Mouse (Mus musculus) intestine, postnatal 0 days (tissue): Measurements from ENCODE around the gene Ssna1. TPM values are rescaled to one million over a fixed set of nuclear protein-coding genes. Genes with fewer than 3 reads are reported as not detected.
"Not testable (repeated sequence)": the region's sequence is repeated elsewhere in the genome, so short reads cannot be mapped to it uniquely, and the experiment has no call there.

Experiments used
- ATAC-seq: fragments of 200-750 bp; cut with Nextera tagmentation; 2 replicates; pipeline ENCODE4 v1.8.0; 2017; ENCODE audit warnings: mild to moderate bottlenecking, moderate TSS enrichment, moderate library complexity
- H3K27ac ChIP-seq: fragments of 300-500 bp; sonication (generic); 2 replicates; pipeline ENCODE4 v1.5.1; 2014; ENCODE audit warnings: mild to moderate bottlenecking, low read depth, low read length, moderate library complexity
- H3K27me3 ChIP-seq: fragments of 300-500 bp; sonication (generic); replicated peaks from 2 replicates; pipeline ENCODE4 v1.6.1; 2014; ENCODE audit warnings: low read length, mixed read lengths; ENCODE audit not compliant: control insufficient read depth, insufficient read depth
- H3K36me3 ChIP-seq: fragments of 300-500 bp; sonication (generic); 2 replicates; pipeline ENCODE4 v1.6.1; 2014; ENCODE audit warnings: mild to moderate bottlenecking, moderate library complexity; ENCODE audit not compliant: control insufficient read depth, insufficient read depth
- H3K4me1 ChIP-seq: fragments of 300-500 bp; sonication (generic); replicated peaks from 2 replicates; pipeline ENCODE4 v1.6.1; 2014; ENCODE audit warnings: antibody characterized with exemption, low read length, mixed read lengths; ENCODE audit not compliant: control insufficient read depth, insufficient read depth
- H3K4me2 ChIP-seq: fragments of 300-500 bp; sonication (generic); replicated peaks from 2 replicates; pipeline ENCODE4 v1.6.1; 2014; ENCODE audit warnings: low read depth, mild to moderate bottlenecking, moderate library complexity
- H3K4me3 ChIP-seq: fragments of 300-500 bp; sonication (generic); 2 replicates; pipeline ENCODE4 v1.5.1; 2014; ENCODE audit warnings: low read depth, low read length
- H3K9ac ChIP-seq: fragments of 300-500 bp; sonication (generic); 2 replicates; pipeline ENCODE4 v1.6.1; 2014; ENCODE audit warnings: mild to moderate bottlenecking, low read depth, low read length
- H3K9me3 ChIP-seq: fragments of 300-500 bp; sonication (generic); 2 replicates; pipeline ENCODE4 v1.6.1; 2016; ENCODE audit warnings: mixed run types; ENCODE audit not compliant: control insufficient read depth
- CTCF ChIP-seq: sonication (generic); IDR thresholded peaks from 2 replicates; pipeline ENCODE4 v1.5.1; 2016; ENCODE audit warnings: low read depth, mild to moderate bottlenecking, control low read depth, antibody characterized with exemption, moderate library complexity
- WGBS: fragments of 180-500 bp; shearing (Covaris S2); extraction: QIAGEN DNeasy Blood & Tissue Kit; methylation state at CpG from one replicate; pipeline ENCODE4 v1.1.7; 2014; 5-methylcytosine and 5-hydroxymethylcytosine counted together
- polyA plus RNA-seq: library from polyadenylated mRNA; unstranded; fragments of >200 nt; fragmentation: Nextera tagmentation; extraction: Ambion mirVana; gene quantifications from 2 replicates; pipeline ENCODE4 v1.2.1, GENCODE M21; 2015

Ssna1 gene
- polyA plus RNA-seq, 1 experiment from 2014 or later, result 108 TPM

DNA sequence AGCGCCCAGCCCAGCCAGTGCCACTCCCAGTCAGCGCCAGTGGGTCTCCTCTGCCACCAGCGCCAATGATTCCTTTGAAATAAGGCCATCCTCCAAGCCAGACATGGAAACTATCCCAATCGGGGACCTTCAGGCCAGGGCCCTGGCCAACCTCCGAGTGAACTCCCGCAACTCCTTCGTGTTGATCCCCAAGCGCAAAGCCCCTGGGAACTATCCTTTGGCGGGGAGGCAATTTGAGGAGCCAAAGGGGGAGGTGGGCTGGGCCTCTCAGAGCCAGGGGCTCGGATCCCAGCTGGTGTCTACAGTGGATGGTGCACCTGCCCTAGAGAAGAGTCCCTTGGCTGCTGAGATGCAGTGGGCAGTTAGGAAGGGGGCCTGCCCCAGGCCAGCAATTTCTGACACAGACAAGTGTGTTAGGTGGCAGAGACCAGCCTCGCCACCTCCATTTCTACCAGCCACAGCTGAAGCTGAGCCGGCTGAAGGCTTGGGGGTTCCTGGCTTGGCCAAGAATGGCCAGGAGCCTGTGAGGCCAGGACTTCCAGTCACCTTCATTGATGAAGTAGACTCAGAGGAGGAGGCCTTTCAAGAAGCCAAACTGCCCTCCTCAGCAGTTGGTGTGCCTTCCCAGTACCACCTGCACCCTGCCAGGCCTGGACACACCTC is 8.5 kb downstream of the Ssna1 start:
- Histone ChIP-seq H3K9ac (peak overlapping the region; percentile 78), H3K9me3 (no peaks in the 10 kb centered on the region), H3K4me3 (peak overlapping the region; percentile 92), H3K36me3 (peaks cover 8% of the 10 kb centered on the region), H3K4me2 (peak overlapping the region; percentile 94), H3K27me3 (no peaks in the 10 kb centered on the region), H3K27ac (peak overlapping the region; percentile 93), H3K4me1 (no peaks in the 10 kb centered on the region)
- no peak for TF ChIP-seq CTCF
- WGBS, result 21% methylated on average over 12 of the region's 12 CpGs
- ATAC-seq, result no peak

DNA sequence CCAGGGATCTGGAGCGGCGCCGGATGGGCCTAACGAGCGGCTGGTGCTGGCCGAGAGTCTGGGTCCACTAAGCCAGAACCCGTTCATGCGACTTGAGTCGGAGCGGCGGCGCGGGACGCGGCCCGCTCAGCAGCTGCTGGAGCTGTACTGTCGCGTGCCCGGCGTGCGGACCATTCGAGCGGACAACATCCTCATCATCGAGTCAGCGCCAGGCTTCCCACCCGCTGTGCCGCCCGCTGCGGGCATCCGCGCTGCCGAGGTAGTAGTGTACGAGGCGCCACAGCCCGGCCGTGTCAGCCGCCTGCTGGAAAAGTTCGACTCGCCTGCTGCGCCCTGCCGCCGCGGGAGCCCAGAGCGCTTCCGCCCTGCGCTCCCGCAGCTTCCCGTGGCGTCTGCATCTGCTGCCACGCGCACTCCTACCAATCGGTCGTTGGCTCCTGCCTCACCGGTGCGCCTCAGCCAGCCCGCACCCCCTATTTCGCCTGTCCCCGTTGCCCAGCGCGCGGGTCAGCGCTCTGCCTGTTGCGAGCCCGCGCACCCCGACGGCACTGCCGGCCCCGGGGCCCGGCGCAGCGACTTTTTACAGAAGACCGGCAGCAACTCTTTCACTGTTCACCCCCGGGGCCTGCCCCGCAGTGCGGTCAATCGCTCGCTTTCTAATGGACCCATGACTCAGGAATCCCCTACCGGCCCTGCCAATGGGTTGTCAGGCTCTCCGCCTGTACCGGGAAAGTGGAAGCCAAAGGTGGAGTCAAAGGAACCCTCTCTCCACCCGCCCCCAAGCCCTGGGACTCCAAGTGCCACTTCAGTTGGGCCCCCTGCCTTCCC is 9.2 kb downstream of the Ssna1 start:
- no peak for ATAC-seq
- H3K27ac ChIP-seq, result peak overlapping the region; percentile 93
- peak; percentile 20; the same call in 1 of the 2 replicates for TF ChIP-seq CTCF

DNA sequence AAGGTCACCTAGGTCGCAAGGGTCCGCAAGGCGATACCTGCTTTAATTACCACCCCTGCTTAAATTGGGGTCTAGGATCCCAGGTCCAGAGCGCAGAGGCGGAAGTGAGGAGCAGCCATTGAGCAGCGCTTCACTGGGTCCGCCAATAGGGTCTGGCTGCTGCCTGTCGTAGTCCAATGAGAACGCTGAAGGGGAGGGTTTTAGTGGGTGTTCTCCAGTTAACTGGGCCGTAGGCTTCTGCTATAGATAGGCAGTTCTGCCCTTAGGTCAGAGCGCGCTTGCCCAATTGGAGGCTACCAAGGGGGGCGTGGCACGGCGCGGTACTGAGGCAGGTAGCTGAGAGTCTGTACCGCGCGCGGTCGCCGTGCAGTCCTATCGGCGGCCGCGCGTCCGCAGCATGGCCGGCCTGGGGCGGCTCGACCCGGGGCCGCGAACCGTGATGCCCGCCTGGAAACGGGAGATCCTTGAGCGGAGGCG is 9.9 kb downstream of the Ssna1 start, which contains the start of gene Tprn:
Gene Tprn (plus strand): TSS at position 328 of the 477 bp plus-strand sequence.
- no peaks in the 10 kb centered on the region for H3K4me1 ChIP-seq
- H3K9me3 ChIP-seq, result no peaks in the 10 kb centered on the region
- ATAC-seq, result peak; percentile 80
- 0% methylated on average over 39 of the region's 39 CpGs for WGBS
- H3K27ac ChIP-seq, result peak within 1 kb of the TSS; percentile 93
- peak within 1 kb of the TSS; percentile 94 for H3K4me2 ChIP-seq
- peak within 1 kb of the TSS; percentile 92 for H3K4me3 ChIP-seq
- no peak for TF ChIP-seq CTCF
- no peaks in the 10 kb centered on the region for H3K27me3 ChIP-seq
- no peaks in the 10 kb centered on the region for H3K36me3 ChIP-seq
- peak within 1 kb of the TSS; percentile 78 for H3K9ac ChIP-seq

More for the DNA sequence above, 9.2 kb downstream of the Ssna1 start:
- H3K4me2 ChIP-seq, result peak overlapping the region; percentile 94
- peak overlapping the region; percentile 78 for H3K9ac ChIP-seq
- H3K4me3 ChIP-seq, result peak overlapping the region; percentile 92
- H3K27me3 ChIP-seq, result no peaks in the 10 kb centered on the region
- H3K9me3 ChIP-seq, result no peaks in the 10 kb centered on the region
- H3K4me1 ChIP-seq, result no peaks in the 10 kb centered on the region
- WGBS, result 0% methylated on average over 79 of the region's 82 CpGs
- peaks cover under 1% of the 10 kb centered on the region; the same call in 1 of the 2 replicates for H3K36me3 ChIP-seq

GRCm38 (mm10) chr2:25261870-25262269 is 10.4 kb downstream of the Ssna1 start:
- peak overlapping the region; percentile 94 for H3K4me2 ChIP-seq
- 34% methylated on average over 12 of the region's 12 CpGs for WGBS
- no peak for TF ChIP-seq CTCF
- H3K4me3 ChIP-seq, result peak overlapping the region; percentile 92
- ATAC-seq, result no peak
- no peaks in the 10 kb centered on the region for H3K27me3 ChIP-seq
- H3K4me1 ChIP-seq, result no peaks in the 10 kb centered on the region
- 0 out of 2 replicates have a peak overlapping the region, but pooled peaks have one; percentile 78 for H3K9ac ChIP-seq
- H3K36me3 ChIP-seq, result no peaks in the 10 kb centered on the region
- peak overlapping the region; percentile 82 for H3K27ac ChIP-seq
- no peaks in the 10 kb centered on the region for H3K9me3 ChIP-seq

- 66% methylated on average over 2 of the region's 2 CpGs for whole genome bisulfite sequencing
- H3K9ac ChIP-seq, result no peak overlapping the region
- TF ChIP-seq CTCF, result peak; percentile 72
Measured at GRCm38 (mm10) chr2:25258887-25259286, 13.4 kb downstream of the Ssna1 start.

DNA sequence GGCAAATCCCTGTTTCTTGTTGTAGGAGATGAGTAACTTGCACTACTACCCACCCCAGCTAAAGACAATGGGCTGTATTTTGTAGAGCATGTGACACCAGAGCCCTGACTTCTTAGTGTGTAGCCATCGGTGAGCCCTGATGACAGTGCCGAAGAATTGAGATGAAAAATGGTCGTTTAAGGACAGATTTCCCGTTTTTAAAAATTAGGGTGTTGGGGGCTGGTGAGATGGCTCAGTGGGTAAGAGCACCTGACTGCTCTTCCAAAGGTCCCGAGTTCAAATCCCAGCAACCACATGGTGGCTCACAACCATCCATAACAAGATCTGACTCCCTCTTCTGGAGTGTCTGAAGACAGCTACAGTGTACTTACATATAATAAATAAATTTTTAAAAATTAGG is 15.0 kb downstream of the Ssna1 start:
- H3K9ac ChIP-seq, H3K36me3 ChIP-seq, H3K4me2 ChIP-seq, H3K4me3 ChIP-seq, H3K4me1 ChIP-seq, H3K27me3 ChIP-seq, H3K27ac ChIP-seq, ATAC-seq, H3K9me3 ChIP-seq: not testable (repeated sequence)
- 79% methylated on average over 5 of the region's 5 CpGs for WGBS

More at GRCm38 (mm10) chr2:25258887-25259286, 13.4 kb downstream of the Ssna1 start:
- Histone ChIP-seq H3K27me3 (no peaks in the 10 kb centered on the region), H3K36me3 (no peaks in the 10 kb centered on the region), H3K4me2 (no peak overlapping the region), H3K9me3 (no peaks in the 10 kb centered on the region), H3K4me1 (no peaks in the 10 kb centered on the region), H3K27ac (no peak overlapping the region), H3K4me3 (no peak overlapping the region)
- ATAC-seq, result no peak
